Mouse (Mus musculus): ENCODE results near the gene Kcnj6.
A peak's percentile ranks its signal among the peaks of the same experiment; 100 is the strongest.
"Not testable (repeated sequence)": the region's sequence is repeated elsewhere in the genome, so short reads cannot be mapped to it uniquely, and the experiment has no call there.

Kcnj6 gene

DNA sequence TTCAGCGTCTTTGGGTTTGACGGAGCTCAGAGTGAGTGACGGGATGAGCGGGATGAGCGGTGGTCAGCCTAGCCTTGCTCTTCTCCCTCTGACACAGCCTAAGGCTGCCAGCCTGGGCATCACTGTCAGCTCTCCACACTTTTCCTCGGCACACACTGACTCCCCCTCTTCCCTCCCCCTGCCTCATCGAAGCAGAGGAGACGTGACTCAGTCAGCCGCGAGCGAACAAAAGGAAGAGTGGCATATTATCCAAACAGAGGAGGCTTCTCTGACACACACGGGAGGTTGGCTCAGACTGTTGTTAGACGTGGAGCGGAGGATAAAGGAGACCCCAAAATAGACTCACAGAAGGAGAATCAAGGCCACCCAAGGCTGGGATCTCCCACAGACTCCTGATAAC is 147.1 kb downstream of the Kcnj6 start:
- DNase-seq = no peak

DNA sequence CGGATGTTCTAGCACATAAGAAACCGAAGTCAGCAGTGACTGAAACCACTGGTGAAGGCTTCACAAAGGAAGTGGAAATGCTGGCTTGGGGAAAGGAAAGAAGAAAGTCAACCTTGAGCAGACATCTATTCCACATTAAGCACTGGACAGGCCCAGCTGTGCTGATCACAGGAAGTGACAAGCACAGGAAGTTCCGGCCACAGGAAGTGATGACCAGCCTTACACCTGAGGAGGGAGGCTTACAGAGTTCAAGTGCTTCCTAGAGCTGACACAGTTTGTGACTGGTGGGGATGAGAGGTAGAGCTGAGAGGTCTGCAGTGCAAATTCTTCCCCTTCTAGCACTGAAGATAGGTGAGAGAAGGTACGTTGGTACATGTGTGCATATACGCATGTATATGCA is 151.5 kb downstream of the Kcnj6 start:
- DNase-seq = no peak

DNA sequence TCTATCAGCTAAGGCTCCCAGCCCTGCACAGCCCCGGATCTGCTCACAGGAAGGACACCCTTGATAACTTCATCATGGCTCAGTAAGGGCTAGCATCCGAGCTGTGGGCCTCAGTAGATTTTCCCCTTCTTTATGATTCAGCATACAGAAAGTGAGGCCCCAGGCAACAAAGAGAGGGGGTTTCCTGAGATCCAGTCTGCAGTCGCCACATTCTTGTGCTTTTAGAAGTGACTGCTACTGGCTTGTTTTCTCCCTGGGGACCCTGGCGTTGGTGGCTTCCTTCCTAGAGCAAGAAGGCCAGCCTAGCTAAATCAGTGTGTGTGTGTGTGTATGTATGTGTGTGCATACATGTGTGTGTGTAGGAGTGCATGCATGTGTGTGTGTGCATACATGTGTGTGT is 152.7 kb downstream of the Kcnj6 start:
- no peak for DNase-seq

DNA sequence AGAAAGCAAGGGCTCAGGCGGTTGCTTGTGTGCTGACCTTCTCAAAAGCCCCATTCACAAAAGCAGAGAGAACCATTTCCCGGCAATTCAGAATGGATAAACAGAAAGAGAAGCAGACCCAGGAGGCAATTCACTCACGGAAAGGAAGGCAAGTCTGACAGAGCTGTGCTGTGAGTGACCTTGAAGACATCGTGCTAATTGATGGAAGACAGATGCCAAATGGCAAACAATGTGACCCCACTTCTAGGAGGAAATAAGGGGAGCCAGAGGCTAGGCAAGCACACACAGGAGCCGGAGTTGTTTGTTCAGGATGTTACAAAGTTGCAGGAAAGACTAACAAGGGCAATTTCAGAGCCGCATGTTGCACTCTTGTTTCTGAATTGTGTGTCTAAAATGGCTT is 158.1 kb downstream of the Kcnj6 start:
- no peak for DNase-seq

DNA sequence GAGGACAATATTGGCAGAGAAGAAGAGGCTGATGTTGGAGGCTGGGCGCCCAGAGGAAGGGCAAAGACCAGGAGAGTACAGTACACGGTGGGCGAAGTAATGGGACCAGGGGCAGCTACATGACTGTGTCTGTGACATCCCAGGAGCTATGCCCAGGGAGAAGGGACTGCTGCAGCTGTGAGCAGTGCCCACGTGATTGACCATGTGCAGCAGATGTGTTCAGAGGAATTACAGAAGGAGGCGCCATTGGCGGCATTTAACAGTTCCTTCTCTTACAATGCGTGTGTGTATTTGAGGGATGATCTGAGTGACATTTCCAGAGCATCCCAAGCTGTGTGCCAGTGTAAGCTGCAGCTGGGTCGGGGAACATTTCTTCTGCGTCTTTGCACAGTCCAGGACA is 159.6 kb downstream of the Kcnj6 start:
- no peak for DNase-seq

DNA sequence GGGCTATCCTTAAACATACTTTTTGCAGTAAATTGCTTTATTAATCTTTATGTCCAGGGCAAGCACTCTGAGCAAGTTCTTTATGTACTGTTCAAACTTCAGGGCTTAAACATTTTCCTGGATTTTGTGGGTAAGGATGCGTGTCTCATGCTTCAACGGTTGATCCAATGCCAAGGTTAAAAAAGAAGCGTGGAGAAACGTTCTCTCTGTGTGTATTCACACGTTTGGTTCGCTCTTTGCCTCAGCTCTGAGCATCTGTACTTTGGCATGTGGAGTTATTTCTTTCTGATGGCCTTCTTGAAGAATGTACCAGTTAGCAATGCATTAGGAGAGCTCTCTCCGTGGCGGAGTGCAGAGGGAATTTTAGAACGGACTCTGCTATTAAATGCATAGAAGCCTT is 163.0 kb downstream of the Kcnj6 start:
- DNase-seq = no peak

DNA sequence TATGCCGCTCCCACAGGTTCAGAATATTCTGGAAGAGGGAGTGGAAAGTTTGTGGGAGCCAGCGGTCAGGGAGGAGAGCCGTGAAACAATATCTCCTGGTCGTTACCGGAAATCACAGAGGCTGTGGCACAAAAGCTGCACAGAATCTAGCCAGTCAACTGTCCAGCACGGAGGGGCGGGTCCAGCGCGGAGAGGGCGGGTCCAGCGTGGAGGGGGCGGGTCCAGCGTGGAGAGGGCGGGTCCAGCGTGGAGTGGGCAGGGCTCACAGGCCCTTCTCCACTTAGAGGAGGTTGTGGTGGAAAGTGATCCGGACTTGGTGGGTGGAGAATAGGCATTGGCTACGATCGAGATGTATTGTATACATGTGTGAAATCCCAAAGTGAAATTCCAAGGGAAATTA is 169.3 kb downstream of the Kcnj6 start:
- DNase-seq = no peak

DNA sequence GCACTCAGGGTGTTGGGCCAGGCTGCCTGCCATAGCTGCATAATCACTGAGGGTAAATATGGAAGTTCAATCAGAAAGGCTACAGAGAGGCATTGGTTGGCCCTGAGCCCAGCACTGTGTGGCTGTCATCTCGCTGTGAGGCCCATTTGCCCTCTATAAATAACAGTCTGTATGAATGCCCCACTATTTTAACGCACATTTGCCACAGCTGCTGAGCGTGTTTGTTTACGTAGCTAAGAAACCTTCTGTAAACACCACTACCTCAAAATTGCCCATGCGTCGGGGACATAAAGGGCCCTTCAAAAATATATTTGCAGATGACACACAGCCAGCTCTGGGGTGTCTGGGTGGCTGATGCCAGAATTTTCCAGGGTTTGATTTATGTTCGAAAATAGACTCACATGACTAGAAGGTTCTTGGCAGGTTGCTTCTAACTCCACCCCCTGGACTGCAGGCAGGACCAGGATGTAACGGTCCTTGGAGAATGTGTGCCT is 170.4 kb downstream of the Kcnj6 start:
- no peak for DNase-seq

DNA sequence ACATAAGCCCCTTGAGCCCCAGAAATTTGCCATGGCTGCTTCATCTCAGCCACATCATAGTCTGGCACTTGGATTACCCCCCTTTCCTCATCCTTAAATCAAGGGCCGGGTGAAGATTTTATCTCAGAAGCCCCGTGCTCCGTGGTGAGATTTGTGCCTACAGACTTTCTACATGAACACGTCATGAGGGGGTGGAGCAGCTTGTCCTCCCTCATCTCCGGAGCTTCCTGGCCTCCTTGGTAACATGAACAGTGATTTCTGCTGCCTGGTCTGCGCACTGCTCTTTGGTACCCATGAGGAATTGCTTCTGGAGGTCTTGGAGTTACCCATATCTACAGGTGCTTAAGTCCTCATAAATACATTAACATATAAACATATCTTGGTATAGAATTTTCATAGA is 172.2 kb downstream of the Kcnj6 start:
- no peak for DNase-seq

DNA sequence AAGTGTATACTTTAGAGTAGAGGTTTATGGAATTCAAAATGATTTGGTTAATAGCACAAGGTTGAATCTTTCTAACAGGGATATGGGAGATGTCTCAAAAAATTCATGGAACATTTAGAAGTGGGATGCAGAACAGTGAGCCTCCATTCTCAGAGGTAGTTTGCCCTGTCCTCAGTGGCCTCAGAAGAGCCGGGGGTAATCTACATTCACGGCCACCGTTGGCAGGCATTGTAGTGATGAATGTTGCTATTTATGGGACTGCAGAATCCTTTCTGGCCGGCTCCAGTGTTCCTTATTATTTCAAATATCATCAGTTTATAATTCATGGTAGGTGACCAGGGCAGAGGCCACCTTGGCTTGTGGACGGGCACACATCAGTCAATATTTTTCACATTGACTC is 174.9 kb downstream of the Kcnj6 start:
- no peak for DNase-seq

DNA sequence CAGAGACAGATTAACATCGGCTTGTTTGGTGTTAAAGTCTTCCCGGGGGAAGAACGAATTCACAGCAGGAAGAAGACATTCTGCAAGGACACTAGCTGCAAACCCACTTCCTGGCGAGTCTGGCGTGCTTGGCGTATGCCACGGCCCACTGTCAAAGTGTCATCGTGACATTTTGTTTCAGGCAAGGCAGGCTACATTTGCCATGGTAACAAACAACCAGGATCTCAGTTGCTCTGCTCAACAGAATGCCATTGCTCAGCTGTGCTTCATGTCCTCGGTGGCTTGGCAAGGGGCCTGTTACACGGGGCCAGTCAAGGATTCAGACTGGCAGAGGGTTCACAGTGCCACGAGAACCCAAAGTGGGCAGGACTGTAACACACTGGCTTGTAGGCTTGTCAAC is 175.9 kb downstream of the Kcnj6 start:
- no peak for DNase-seq

DNA sequence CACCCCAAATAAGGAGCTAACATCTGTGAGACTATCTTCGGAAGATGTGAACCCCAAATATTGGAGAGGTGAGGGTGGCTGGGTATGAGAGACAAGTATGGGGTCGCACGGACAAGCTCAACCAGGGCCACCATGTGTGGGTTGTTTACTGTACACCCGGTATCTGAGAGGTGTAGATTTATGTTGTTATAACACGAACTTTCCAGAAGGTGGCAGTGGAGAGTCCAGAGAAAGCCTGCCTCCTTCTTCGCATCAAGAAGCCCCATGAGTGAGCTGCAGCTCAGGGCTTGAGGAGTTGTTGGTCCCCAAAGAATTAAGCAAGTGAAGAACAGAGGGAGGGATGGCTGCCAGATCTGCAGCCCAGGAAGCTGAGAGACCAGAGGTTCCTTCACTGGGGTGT is 181.1 kb downstream of the Kcnj6 start:
- peak in 1 of 2 experiments; percentile 5 for DNase-seq

DNA sequence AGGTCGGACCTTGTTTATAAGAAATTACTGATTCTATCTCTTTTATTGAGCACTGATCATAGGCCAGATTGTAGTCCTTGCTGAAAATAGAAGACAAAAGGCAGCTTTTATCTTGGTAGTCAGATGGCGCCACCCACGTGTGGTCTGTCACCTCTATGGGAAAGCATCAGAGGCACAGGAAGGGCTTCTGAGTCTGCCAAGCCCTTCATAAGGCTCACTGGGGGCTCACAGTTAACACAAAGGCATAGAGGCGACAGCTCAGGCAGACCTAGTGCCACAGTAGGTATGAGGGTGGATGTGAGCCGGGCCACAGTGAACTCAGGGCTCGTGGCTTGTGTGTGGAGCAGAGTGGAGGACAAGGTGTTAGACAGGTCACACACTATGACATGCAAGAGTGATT is 181.6 kb downstream of the Kcnj6 start:
- DNase-seq = no peak

DNA sequence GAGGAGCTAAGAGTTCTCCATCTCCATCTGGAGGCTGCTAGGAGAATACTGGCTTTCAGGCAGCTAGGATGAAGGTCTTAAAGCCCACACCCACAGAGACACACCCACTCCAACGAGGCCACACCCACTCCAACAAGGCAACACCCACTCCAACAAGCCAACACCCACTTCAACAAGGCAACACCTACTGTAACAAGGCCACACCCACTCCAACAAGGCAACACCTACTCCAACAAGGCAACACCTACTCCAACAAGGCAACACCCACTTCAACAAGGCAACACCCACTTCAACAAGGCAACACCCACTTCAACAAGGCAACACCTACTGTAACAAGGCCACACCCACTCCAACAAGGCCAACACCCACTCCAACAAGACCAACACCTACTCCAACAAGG is 188.2 kb downstream of the Kcnj6 start:
- DNase-seq = not testable (repeated sequence)

DNA sequence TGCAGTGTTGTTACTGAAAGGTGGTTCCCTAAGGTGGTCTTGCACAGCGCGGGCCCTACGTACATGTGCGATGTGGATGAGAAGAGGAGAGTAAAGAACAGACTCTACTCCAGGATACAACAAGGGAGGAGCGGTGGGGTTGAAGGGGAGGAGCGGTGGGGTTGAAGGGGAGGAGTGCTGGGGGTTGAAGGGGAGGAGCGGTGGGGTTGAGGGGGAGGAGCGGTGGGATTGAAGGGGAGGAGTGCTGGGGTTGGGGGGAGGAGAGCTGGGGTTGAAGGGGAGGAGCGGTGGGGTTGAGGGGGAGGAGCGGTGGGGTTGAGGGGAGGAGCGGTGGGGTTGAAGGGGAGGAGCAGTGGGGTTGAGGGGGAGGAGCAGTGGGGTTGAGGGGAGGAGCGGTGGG is 199.3 kb downstream of the Kcnj6 start:
- DNase-seq = no peak

DNA sequence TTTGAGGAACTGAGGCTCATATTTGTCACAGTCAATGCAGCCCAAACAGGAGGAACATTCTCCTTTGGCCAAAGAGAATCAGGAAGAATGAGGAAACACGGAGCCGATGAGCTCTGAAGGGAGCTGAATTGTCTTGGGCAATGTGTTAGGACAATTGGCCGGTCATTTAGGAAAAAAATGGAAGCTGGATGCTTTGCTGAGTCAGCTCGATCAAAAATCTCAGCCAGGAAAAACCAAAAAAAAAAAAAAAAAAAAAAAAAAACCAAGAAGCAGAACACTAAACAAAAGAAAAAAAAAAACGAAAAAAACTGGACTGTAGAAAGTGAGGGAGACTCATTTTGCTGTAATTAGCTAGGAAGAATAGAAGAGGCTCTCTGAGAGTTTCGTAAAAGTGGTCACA is 200.1 kb downstream of the Kcnj6 start:
- no peak for DNase-seq

DNA sequence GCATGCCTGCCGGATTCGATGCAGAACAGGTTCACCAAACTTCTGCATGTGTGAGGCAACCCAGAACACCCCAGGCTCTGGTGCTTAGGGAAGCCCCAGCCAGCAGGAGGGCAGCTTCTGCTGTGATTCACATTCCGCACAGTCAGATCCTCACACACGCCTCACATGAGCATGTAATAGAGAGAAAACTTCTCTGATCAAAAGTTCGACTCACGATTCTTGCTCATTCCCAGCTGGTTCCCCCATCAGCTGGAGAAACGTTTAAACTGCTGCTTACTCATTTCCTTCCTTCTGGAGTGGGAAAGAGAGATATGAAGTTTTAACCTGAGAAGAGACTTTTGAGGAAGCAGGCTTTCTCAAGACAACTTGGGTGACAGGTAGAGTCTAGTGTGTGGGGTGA is 204.5 kb downstream of the Kcnj6 start:
- DNase-seq = no peak

DNA sequence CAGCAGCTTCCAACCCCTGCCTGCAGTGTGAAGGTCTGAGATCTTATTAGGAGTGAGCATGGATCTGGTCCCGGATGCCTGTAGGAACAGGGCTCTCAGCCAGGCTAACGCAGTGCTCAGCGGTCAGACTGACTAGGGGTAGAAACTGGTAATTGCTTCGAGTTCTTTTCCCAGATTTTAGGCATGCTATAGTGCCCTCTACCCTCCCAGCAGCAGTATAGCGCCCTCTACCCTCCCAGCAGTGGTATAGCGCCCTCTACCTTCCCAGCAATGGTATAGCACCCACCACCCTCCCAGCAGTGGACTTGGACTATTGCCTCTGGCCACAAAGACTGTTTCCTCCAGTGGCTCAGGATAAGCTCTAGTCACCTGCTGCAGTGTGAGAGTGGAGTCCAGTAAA is 207.5 kb downstream of the Kcnj6 start:
- no peak for DNase-seq

DNA sequence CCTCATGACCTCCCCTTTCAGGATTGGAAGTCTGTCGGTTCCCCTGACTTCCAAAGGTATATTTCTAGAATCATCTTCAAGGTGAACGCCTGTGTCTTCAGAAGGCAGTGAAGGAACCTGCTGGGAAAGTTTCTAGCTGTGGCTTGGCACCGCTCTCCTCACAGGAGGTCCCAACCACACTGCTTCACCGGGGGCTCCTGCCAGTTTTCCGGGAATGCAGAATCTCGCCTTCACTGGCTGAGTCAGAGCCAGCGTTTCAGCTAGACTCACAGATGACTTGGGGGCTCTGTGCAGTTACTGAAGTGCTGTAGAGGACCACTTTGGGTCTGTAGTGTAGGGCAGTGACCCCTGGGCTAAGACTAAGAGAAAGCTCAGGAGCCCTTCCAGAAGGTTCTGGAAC is 208.8 kb downstream of the Kcnj6 start:
- DNase-seq = no peak

DNA sequence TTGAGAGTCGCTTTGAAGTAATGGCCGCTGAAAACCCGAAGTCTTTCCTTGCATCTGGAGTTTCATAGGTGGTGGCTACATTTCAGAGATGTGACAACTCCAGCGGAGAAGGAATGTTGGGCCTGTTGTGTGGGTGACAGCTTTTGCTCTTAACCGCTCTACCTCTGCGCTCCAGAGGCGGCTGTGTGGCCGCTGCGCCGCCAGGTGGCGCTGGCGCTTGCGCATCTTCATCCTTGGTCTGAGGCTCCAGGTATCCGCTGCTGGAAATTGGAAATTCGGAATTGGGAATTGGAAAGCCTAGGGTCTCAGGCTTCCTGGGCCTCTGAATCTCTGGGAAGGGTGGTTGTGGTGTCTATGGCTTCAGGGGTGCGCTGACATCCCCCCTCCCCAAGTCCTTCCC is 209.3 kb downstream of the Kcnj6 start:
- peak in 1 of 2 experiments; percentile 12 for DNase-seq

DNA sequence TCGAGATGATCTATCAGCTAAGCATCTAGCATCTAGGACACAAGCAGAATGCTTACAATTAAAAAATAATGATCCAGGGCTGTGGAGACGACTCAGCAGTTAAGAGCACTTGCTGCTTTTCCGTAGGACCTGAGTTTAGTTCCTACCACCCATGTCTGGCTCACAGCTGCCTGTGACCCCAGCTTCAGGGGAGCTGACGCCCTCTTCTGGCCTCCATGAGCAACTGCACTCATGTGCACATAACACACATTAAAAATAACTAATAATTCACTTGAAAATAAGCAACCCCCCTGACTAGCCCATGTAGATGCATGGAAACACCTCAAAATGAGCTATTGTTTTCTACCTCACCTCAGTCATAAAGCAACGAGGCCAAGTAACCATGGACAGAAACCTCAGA is 211.6 kb downstream of the Kcnj6 start:
- DNase-seq = no peak

DNA sequence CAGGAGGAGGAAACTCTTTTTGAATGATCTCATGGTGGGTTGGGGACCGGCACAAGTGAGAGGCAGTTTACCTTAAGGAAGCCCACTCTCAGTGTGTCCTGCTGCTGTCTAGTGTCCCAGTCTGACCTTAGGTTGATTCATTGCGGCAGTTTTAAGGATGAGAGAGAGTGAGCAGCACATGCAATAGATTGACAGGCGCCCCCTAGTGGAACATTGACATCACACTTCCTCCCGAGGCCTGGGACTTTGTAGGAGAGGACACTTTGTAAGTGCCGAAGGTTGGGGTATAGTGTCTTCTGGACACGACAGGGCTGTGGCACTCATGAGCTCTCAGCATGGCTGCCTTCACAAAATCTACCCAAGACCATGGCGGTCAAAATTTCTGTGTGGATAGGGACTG is 213.8 kb downstream of the Kcnj6 start:
- peak in 1 of 2 experiments; percentile 8 for DNase-seq

DNA sequence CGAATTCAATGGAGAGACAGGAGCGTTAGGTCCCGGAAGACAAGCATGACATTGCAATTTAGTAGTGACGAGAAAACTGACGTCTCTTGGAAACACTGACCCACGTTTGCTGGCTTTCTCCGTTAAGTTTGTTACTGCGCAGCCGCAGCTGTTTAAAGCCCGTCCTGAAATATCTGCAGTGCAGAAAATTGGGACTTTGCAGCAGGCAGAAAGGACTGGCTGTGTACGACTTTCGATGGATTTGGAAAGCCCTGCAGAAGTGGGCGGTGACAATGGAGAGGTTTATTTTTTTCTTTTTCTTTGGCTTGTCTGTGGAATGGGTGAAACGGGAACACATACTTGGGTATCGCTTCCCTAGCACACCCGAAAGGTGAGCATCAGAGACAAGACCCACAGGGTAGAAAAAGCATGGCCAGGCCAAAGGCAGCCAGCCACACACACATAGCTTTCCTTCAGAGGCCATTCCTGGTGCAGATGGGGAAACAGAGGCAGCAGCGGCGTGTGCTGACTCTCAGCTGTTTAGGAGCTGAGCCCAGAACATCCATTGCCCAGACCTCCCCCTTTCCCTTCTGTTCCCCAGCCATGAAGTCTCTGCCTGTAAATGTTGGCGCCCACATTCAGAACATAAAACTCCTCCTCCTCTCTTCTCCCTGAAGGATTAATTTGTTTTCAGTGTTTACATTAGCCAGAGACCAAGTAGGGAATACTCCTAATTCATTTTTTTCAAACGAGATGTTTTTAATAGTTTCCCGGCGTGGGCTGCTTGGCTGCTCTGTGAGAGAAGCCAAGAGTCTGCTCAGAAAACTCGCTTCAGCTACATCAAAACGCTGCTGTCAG is 215.2 kb downstream of the Kcnj6 start:
- DNase-seq = no peak

DNA sequence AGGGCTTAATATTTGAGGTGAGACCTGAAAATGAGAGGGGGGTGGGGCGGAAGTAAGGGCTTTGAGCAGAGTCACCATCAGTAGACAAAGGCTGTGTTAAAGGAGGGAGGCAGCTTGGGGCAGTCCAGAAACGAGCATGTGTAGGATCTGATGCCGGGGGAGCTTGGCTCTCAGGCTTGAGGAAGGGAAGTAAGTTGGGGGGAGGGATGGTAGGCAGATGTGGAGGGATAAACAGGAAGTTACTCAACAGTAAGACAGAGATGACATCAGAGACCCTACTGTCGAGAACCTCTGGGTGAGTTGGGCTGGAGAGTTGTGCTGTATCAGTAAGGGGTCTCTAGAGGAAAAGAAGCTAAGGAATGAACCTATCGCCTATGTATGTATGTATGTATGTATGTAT is 223.6 kb downstream of the Kcnj6 start:
- DNase-seq = no peak

DNA sequence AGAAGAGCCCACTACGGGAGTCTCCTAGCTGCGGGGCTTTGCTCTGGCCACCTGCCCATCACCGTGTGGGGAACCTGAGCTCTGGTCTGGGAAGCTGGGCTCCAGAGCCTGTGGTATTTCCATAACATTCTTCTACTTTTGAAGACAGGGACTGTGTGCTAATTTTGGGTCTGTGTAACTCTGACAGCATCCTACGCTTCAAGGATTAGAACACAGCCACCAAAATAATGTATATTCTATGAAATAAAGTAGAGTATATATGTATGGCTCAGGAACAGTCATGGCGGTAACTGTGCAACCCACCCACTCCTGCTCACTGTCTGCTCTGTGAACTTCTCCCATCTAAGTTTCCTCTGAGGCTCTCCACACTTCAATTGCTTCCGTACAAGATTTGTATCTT is 229.9 kb downstream of the Kcnj6 start:
- no peak for DNase-seq

Data from thymus, postnatal 36 days (tissue).